Mouse (Mus musculus): ENCODE results near the gene Cfb. TPM values are rescaled to one million over a fixed set of nuclear protein-coding genes. Genes with fewer than 3 reads are reported as not detected.

Gene Cfb
- polyA plus RNA-seq, 1 experiment from 2014 or later: 84.8 TPM

GRCm38 (mm10) chr17:34895724-34896123 is 33.4 kb upstream of the Cfb start:
- ATAC-seq: no peak
- H3K36me3 ChIP-seq (ENCODE audit: control insufficient read depth, insufficient read depth): no peaks in the 10 kb centered on the region; the same call in 1 of the 2 replicates
- H3K9me3 ChIP-seq (ENCODE audit: control insufficient read depth): no peaks in the 10 kb centered on the region
- no peak overlapping the region for H3K4me3 ChIP-seq (ENCODE audit: low read depth, low read length)
- H3K27me3 ChIP-seq (replicated peaks; ENCODE audit: control insufficient read depth, insufficient read depth, low read length): no peaks in the 10 kb centered on the region
- no peaks in the 10 kb centered on the region for H3K4me1 ChIP-seq (replicated peaks; ENCODE audit: control insufficient read depth, insufficient read depth, low read length)
- no peak for TF ChIP-seq CTCF (IDR thresholded peaks at IDR 0.05; ENCODE audit: low read depth)
- no peak overlapping the region for H3K27ac ChIP-seq (ENCODE audit: low read depth, low read length)
- 91% methylated on average over 15 of the region's 15 CpGs for WGBS
- no peak overlapping the region for H3K4me2 ChIP-seq (replicated peaks; ENCODE audit: low read depth)
- H3K9ac ChIP-seq (ENCODE audit: low read depth, low read length): no peak overlapping the region

GRCm38 (mm10) chr17:34894801-34895530 is 32.6 kb upstream of the Cfb start:
- Histone ChIP-seq H3K9me3 (ENCODE audit: control insufficient read depth) (no peaks in the 10 kb centered on the region), H3K27me3 (replicated peaks; ENCODE audit: control insufficient read depth, insufficient read depth, low read length) (no peaks in the 10 kb centered on the region), H3K9ac (ENCODE audit: low read depth, low read length) (peak overlapping the region; percentile 77), H3K4me3 (ENCODE audit: low read depth, low read length) (peak overlapping the region; percentile 68), H3K4me2 (replicated peaks; ENCODE audit: low read depth) (peak overlapping the region; percentile 97), H3K27ac (ENCODE audit: low read depth, low read length) (peak overlapping the region; percentile 89), H3K36me3 (ENCODE audit: control insufficient read depth, insufficient read depth) (no peaks in the 10 kb centered on the region; the same call in 1 of the 2 replicates), H3K4me1 (replicated peaks; ENCODE audit: control insufficient read depth, insufficient read depth, low read length) (no peaks in the 10 kb centered on the region)
- no peak for ATAC-seq
- 10% methylated on average over 39 of the region's 51 CpGs for WGBS
- no peak for TF ChIP-seq CTCF (IDR thresholded peaks at IDR 0.05; ENCODE audit: low read depth)

- Histone ChIP-seq H3K4me1 (replicated peaks; ENCODE audit: control insufficient read depth, insufficient read depth, low read length) (no peaks in the 10 kb centered on the region), H3K27me3 (replicated peaks; ENCODE audit: control insufficient read depth, insufficient read depth, low read length) (no peaks in the 10 kb centered on the region), H3K9me3 (ENCODE audit: control insufficient read depth) (no peaks in the 10 kb centered on the region), H3K4me2 (replicated peaks; ENCODE audit: low read depth) (peak overlapping the region; percentile 97), H3K4me3 (ENCODE audit: low read depth, low read length) (peak overlapping the region; percentile 68), H3K27ac (ENCODE audit: low read depth, low read length) (peak overlapping the region; percentile 89), H3K9ac (ENCODE audit: low read depth, low read length) (peak overlapping the region; percentile 77), H3K36me3 (ENCODE audit: control insufficient read depth, insufficient read depth) (no peaks in the 10 kb centered on the region; the same call in 1 of the 2 replicates)
- WGBS: under 1% methylated on average over 31 of the region's 51 CpGs
- TF ChIP-seq CTCF (IDR thresholded peaks at IDR 0.05; ENCODE audit: low read depth): peak; percentile 45
- peak; percentile 77 for ATAC-seq
Measured at GRCm38 (mm10) chr17:34894074-34894597, 31.8 kb upstream of the Cfb start.

GRCm38 (mm10) chr17:34893072-34893824 is 30.9 kb upstream of the Cfb start:
- peak overlapping the region; percentile 89 for H3K27ac ChIP-seq (ENCODE audit: low read depth, low read length)
- no peak for ATAC-seq
- H3K4me3 ChIP-seq (ENCODE audit: low read depth, low read length): peak overlapping the region; percentile 68; the same call in 1 of the 2 replicates
- H3K27me3 ChIP-seq (replicated peaks; ENCODE audit: control insufficient read depth, insufficient read depth, low read length): no peaks in the 10 kb centered on the region
- no peaks in the 10 kb centered on the region for H3K9me3 ChIP-seq (ENCODE audit: control insufficient read depth)
- no peak for TF ChIP-seq CTCF (IDR thresholded peaks at IDR 0.05; ENCODE audit: low read depth)
- 50% methylated on average over 12 of the region's 12 CpGs for WGBS
- H3K36me3 ChIP-seq (ENCODE audit: control insufficient read depth, insufficient read depth): no peaks in the 10 kb centered on the region; the same call in 1 of the 2 replicates
- no peaks in the 10 kb centered on the region for H3K4me1 ChIP-seq (replicated peaks; ENCODE audit: control insufficient read depth, insufficient read depth, low read length)
- no peak overlapping the region for H3K9ac ChIP-seq (ENCODE audit: low read depth, low read length)
- peak overlapping the region; percentile 97 for H3K4me2 ChIP-seq (replicated peaks; ENCODE audit: low read depth)

GRCm38 (mm10) chr17:34891377-34891776 is 29.1 kb upstream of the Cfb start:
- Histone ChIP-seq H3K4me2 (replicated peaks; ENCODE audit: low read depth) (no peak overlapping the region), H3K27me3 (replicated peaks; ENCODE audit: control insufficient read depth, insufficient read depth, low read length) (no peaks in the 10 kb centered on the region), H3K4me1 (replicated peaks; ENCODE audit: control insufficient read depth, insufficient read depth, low read length) (no peaks in the 10 kb centered on the region), H3K36me3 (ENCODE audit: control insufficient read depth, insufficient read depth) (no peaks in the 10 kb centered on the region; the same call in 1 of the 2 replicates), H3K27ac (ENCODE audit: low read depth, low read length) (no peak overlapping the region), H3K4me3 (ENCODE audit: low read depth, low read length) (no peak overlapping the region), H3K9me3 (ENCODE audit: control insufficient read depth) (no peaks in the 10 kb centered on the region), H3K9ac (ENCODE audit: low read depth, low read length) (no peak overlapping the region)
- TF ChIP-seq CTCF (IDR thresholded peaks at IDR 0.05; ENCODE audit: low read depth): peak; percentile 46
- 93% methylated on average over 2 of the region's 2 CpGs for whole genome bisulfite sequencing
- no peak for ATAC-seq
